Mouse (Mus musculus) intestine, embryonic 15.5 days (tissue): ENCODE measurements around the gene Prlh. TPM values are rescaled to one million over a fixed set of nuclear protein-coding genes. Genes with fewer than 3 reads are reported as not detected.
A peak's percentile ranks its signal among the peaks of the same experiment; 100 is the strongest.

Experiments used
- ATAC-seq: fragments of 200-750 bp; cut with Nextera tagmentation; 2 replicates; pipeline ENCODE4 v1.8.0; 2017; ENCODE audit warnings: moderate TSS enrichment, moderate library complexity
- H3K27ac ChIP-seq: fragments of 300-500 bp; sonication (generic); 2 replicates; pipeline ENCODE4 v1.5.1; 2015; ENCODE audit warnings: mild to moderate bottlenecking, inconsistent platforms
- H3K27me3 ChIP-seq: fragments of 300-500 bp; sonication (generic); replicated peaks from 2 replicates; pipeline ENCODE4 v1.6.1; 2015; ENCODE audit warnings: inconsistent platforms
- H3K36me3 ChIP-seq: fragments of 300-500 bp; sonication (generic); 2 replicates; pipeline ENCODE4 v1.6.1; 2015; ENCODE audit warnings: inconsistent platforms
- H3K4me1 ChIP-seq: fragments of 300-500 bp; sonication (generic); replicated peaks from 2 replicates; pipeline ENCODE4 v1.6.1; 2015; ENCODE audit warnings: inconsistent platforms
- H3K4me2 ChIP-seq: fragments of 300-500 bp; sonication (generic); replicated peaks from 2 replicates; pipeline ENCODE4 v1.6.1; 2015; ENCODE audit warnings: mild to moderate bottlenecking, inconsistent platforms
- H3K4me3 ChIP-seq: fragments of 300-500 bp; sonication (generic); replicated peaks from 2 replicates; pipeline ENCODE4 v1.5.1; 2015; ENCODE audit warnings: inconsistent platforms
- H3K9ac ChIP-seq: fragments of 300-500 bp; sonication (generic); 2 replicates; pipeline ENCODE4 v1.6.1; 2015; ENCODE audit warnings: inconsistent platforms
- H3K9me3 ChIP-seq: fragments of 300-500 bp; sonication (generic); 2 replicates; pipeline ENCODE4 v1.6.1; 2016; ENCODE audit warnings: inconsistent platforms
- whole genome bisulfite sequencing: fragments of 180-500 bp; shearing (Covaris S2); methylation state at CpG from one replicate; pipeline ENCODE4 v1.1.7; 2015; 5-methylcytosine and 5-hydroxymethylcytosine counted together
- polyA plus RNA-seq: library from polyadenylated mRNA; unstranded; fragments of >200 nt; fragmentation: Nextera tagmentation; extraction: Ambion mirVana; gene quantifications from 2 replicates; pipeline ENCODE4 v1.2.1, GENCODE M21; 2015

The Prlh gene
- polyA plus RNA-seq, 1 experiment from 2014 or later, result not detected

GRCm38 (mm10) chr1:90962526-90962925 lies 9.6 kb downstream of the Prlh start:
- no peak for ATAC-seq
- Histone ChIP-seq H3K36me3 (no peaks in the 10 kb centered on the region), H3K27me3 (no peaks in the 10 kb centered on the region), H3K27ac (no peak overlapping the region), H3K4me3 (no peak overlapping the region), H3K4me2 (no peak overlapping the region), H3K9ac (no peak overlapping the region), H3K4me1 (peaks cover 16% of the 10 kb centered on the region; the same call in 1 of the 2 replicates), H3K9me3 (no peaks in the 10 kb centered on the region)
- 25% methylated on average over 4 of the region's 4 CpGs for WGBS

GRCm38 (mm10) chr1:90962994-90963393 lies 10.1 kb downstream of the Prlh start:
- peak; percentile 50 for ATAC-seq
- H3K4me3 ChIP-seq, result no peak overlapping the region

GRCm38 (mm10) chr1:90967583-90967982 lies 14.7 kb downstream of the Prlh start:
- peak overlapping the region; percentile 50 for H3K4me2 ChIP-seq
- peak; percentile 10; the same call in 1 of the 2 replicates for ATAC-seq

More at GRCm38 (mm10) chr1:90962994-90963393, 10.1 kb downstream of the Prlh start:
- Histone ChIP-seq H3K4me2 (no peak overlapping the region), H3K9me3 (no peaks in the 10 kb centered on the region), H3K27ac (no peak overlapping the region), H3K4me1 (peaks cover 16% of the 10 kb centered on the region; the same call in 1 of the 2 replicates), H3K9ac (no peak overlapping the region), H3K36me3 (no peaks in the 10 kb centered on the region), H3K27me3 (no peaks in the 10 kb centered on the region)
- 4% methylated on average over 3 of the region's 3 CpGs for WGBS

GRCm38 (mm10) chr1:90968649-90969048 lies 15.7 kb downstream of the Prlh start:
- Histone ChIP-seq H3K4me2 (peak overlapping the region; percentile 50), H3K4me1 (peaks cover 24% of the 10 kb centered on the region), H3K9ac (peak overlapping the region; percentile 33; the same call in 1 of the 2 replicates), H3K9me3 (no peaks in the 10 kb centered on the region), H3K27me3 (no peaks in the 10 kb centered on the region), H3K4me3 (peak overlapping the region; percentile 34), H3K36me3 (no peaks in the 10 kb centered on the region), H3K27ac (peak overlapping the region; percentile 80)
- no peak for ATAC-seq
- 62% methylated on average over 4 of the region's 4 CpGs for WGBS

More at GRCm38 (mm10) chr1:90967583-90967982, 14.7 kb downstream of the Prlh start:
- Histone ChIP-seq H3K4me1 (peaks cover 22% of the 10 kb centered on the region; the same call in 1 of the 2 replicates), H3K27ac (0 out of 2 replicates have a peak overlapping the region, but pooled peaks have one; percentile 80), H3K9ac (no peak overlapping the region), H3K4me3 (peak overlapping the region; percentile 34), H3K36me3 (no peaks in the 10 kb centered on the region), H3K9me3 (no peaks in the 10 kb centered on the region), H3K27me3 (no peaks in the 10 kb centered on the region)
- WGBS, result 59% methylated on average over 7 of the region's 7 CpGs

DNA sequence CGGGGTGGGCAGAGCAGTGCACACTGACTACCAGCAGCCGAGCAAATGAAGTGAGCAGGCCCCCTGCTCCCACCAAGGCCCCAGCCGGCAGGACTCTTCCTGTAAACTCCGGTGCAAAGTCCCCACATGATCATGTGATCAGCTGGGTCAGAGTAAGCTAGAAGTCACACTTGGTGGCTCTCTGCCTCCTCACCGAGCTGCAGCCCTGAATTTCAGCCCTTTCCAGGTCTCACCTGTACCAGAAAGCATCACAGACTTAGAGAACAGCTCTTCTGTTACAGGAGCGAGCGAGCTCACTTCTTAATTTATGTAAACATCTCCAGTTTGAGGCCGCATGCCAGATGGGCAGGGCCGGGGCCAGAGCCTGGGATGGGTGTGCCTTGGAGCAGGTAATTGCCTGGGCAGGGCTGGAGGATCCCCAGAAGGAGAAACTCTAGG lies 16.5 kb downstream of the Prlh start, which contains the start of gene Rab17:
TSS of gene Rab17 (minus strand) at position 315 of the 438 bp plus-strand sequence.
- Histone ChIP-seq H3K9me3 (no peaks in the 10 kb centered on the region), H3K36me3 (no peaks in the 10 kb centered on the region), H3K27me3 (no peaks in the 10 kb centered on the region), H3K4me3 (peak within 1 kb of the TSS; percentile 34), H3K4me1 (peaks cover 23% of the 10 kb centered on the region), H3K9ac (peak within 1 kb of the TSS; percentile 33; the same call in 1 of the 2 replicates), H3K4me2 (peak within 1 kb of the TSS; percentile 50), H3K27ac (peak within 1 kb of the TSS; percentile 80)
- ATAC-seq, result peak; percentile 86
- 10% methylated on average over 9 of the region's 9 CpGs for whole genome bisulfite sequencing

DNA sequence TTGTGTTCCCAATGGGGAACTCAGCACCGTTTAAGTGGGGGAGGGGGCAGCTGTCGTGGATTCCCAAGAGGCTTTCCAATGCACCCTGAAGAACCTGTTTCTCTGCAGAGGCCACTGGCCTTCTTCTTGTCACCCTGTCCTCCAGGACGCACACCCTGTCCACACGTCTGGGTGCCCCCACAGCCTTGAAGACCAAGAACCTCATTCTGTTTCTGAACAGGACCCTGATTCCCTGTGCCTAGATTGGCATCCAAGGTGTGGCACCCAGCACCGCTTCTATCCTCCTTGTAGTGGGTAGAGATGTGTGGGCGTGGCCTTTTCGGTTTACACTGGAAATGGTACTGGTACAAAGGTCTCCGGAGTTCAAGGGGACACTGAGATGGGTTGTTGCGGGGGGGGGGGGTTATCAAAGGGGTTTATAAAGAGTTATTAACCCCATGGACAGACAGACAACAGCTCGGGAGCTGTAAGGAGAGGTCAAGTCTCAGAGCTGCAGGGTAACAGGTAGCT lies 17.0 kb downstream of the Prlh start:
- 51% methylated on average over 10 of the region's 10 CpGs for WGBS
- Histone ChIP-seq H3K4me2 (peak overlapping the region; percentile 50), H3K36me3 (no peaks in the 10 kb centered on the region), H3K9me3 (no peaks in the 10 kb centered on the region), H3K4me3 (peak overlapping the region; percentile 34), H3K4me1 (peaks cover 23% of the 10 kb centered on the region), H3K9ac (no peak overlapping the region), H3K27ac (peak overlapping the region; percentile 80), H3K27me3 (no peaks in the 10 kb centered on the region)
- ATAC-seq, result peak; percentile 31

GRCm38 (mm10) chr1:90972911-90973573 lies 20.1 kb downstream of the Prlh start:
- H3K36me3 ChIP-seq, result no peaks in the 10 kb centered on the region
- no peak overlapping the region for H3K27ac ChIP-seq
- 21% methylated on average over 9 of the region's 9 CpGs for WGBS
- H3K4me1 ChIP-seq, result peaks cover 19% of the 10 kb centered on the region
- no peak overlapping the region for H3K4me3 ChIP-seq
- ATAC-seq, result peak; percentile 65
- H3K9ac ChIP-seq, result no peak overlapping the region
- H3K9me3 ChIP-seq, result no peaks in the 10 kb centered on the region
- H3K27me3 ChIP-seq, result no peaks in the 10 kb centered on the region
- no peak overlapping the region for H3K4me2 ChIP-seq

DNA sequence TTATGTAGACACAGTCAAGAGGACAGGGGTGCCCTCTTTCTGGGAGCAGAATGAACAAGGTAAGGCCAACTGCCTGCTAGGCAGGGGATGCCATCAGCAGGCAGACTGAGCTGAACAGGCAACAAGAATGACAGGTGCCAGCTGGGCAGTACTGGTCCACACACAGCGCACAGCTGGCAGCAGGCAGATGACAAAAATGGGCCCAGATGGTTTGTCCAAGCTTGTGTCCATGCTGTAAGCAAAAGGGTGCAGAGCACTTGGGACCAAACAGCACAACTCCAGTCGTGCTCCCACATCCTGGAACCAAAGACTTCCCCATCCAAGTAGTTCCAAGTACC lies 20.6 kb downstream of the Prlh start:
- H3K36me3 ChIP-seq, result no peaks in the 10 kb centered on the region
- no peak overlapping the region for H3K9ac ChIP-seq
- H3K4me2 ChIP-seq, result no peak overlapping the region
- peaks cover 19% of the 10 kb centered on the region for H3K4me1 ChIP-seq
- no peaks in the 10 kb centered on the region for H3K9me3 ChIP-seq
- H3K4me3 ChIP-seq, result no peak overlapping the region
- no peaks in the 10 kb centered on the region for H3K27me3 ChIP-seq
- peak; percentile 21; the same call in 1 of the 2 replicates for ATAC-seq
- WGBS, result 85% methylated on average over 2 of the region's 2 CpGs
- H3K27ac ChIP-seq, result no peak overlapping the region

GRCm38 (mm10) chr1:90974906-90975649 lies 22.2 kb downstream of the Prlh start:
- Histone ChIP-seq H3K9me3 (no peaks in the 10 kb centered on the region), H3K9ac (no peak overlapping the region), H3K27ac (no peak overlapping the region), H3K27me3 (no peaks in the 10 kb centered on the region), H3K4me3 (no peak overlapping the region), H3K4me1 (peaks cover 13% of the 10 kb centered on the region), H3K36me3 (no peaks in the 10 kb centered on the region), H3K4me2 (no peak overlapping the region)
- no peak for ATAC-seq
- 47% methylated on average over 12 of the region's 12 CpGs for WGBS

DNA sequence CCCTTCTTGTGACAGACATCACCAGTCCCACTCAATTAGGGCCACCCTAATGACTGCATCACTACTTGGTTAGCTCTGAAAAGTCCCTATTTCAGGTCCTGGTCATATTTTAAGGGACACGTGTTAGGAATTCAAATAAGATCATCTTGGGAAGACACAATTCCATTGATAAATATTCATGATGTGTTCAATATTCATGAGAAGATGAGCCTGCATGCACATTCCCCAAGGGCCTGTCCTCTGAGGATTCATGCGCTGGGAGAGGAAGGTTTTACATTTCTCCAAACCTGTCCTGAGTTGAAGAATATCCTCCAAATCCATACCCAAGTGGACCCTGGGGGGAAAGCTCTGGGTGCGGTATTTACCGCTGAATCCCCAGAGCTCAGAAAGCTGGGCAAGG lies 23.1 kb downstream of the Prlh start:
- H3K27ac ChIP-seq, result no peak overlapping the region
- H3K9ac ChIP-seq, result no peak overlapping the region
- peaks cover 13% of the 10 kb centered on the region for H3K4me1 ChIP-seq
- 89% methylated on average over 4 of the region's 4 CpGs for WGBS
- H3K4me2 ChIP-seq, result no peak overlapping the region
- no peak for ATAC-seq
- no peaks in the 10 kb centered on the region for H3K36me3 ChIP-seq
- H3K9me3 ChIP-seq, result no peaks in the 10 kb centered on the region
- H3K4me3 ChIP-seq, result no peak overlapping the region
- H3K27me3 ChIP-seq, result no peaks in the 10 kb centered on the region

- no peaks in the 10 kb centered on the region for H3K36me3 ChIP-seq
- no peaks in the 10 kb centered on the region for H3K9me3 ChIP-seq
Observed at GRCm38 (mm10) chr1:90980638-90981330, 27.9 kb downstream of the Prlh start.

GRCm38 (mm10) chr1:90981346-90981745 lies 28.4 kb downstream of the Prlh start:
- H3K27ac ChIP-seq, result no peak overlapping the region
- H3K4me2 ChIP-seq, result no peak overlapping the region
- no peaks in the 10 kb centered on the region for H3K27me3 ChIP-seq
- no peak for ATAC-seq
- H3K9ac ChIP-seq, result no peak overlapping the region
- no peak overlapping the region for H3K4me3 ChIP-seq
- H3K9me3 ChIP-seq, result no peaks in the 10 kb centered on the region
- 63% methylated on average over 3 of the region's 3 CpGs for WGBS
- no peaks in the 10 kb centered on the region for H3K4me1 ChIP-seq
- H3K36me3 ChIP-seq, result no peaks in the 10 kb centered on the region

More at GRCm38 (mm10) chr1:90980638-90981330, 27.9 kb downstream of the Prlh start:
- peak overlapping the region; percentile 38; the same call in 1 of the 2 replicates for H3K27ac ChIP-seq
- H3K9ac ChIP-seq, result no peak overlapping the region
- WGBS, result 52% methylated on average over 10 of the region's 10 CpGs
- no peak overlapping the region for H3K4me2 ChIP-seq
- no peak overlapping the region for H3K4me3 ChIP-seq
- no peaks in the 10 kb centered on the region for H3K27me3 ChIP-seq
- ATAC-seq, result peak; percentile 63; the same call in 1 of the 2 replicates
- H3K4me1 ChIP-seq, result no peaks in the 10 kb centered on the region
